In genomic region chr13:58443326-58443725, GRCm38 (mm10) we compare ENCODE assay signal across 17 mouse cellular contexts. TPM values are rescaled to one million over a fixed set of nuclear protein-coding genes. Genes with fewer than 3 reads are reported as not detected.
DNase-seq lines count a peak whose midpoint lies in the region; ATAC-seq and TF ChIP-seq lines count a peak whose summit lies in the region.
"Had no signal": no experiment of that assay in that cellular context is flagged by ENCODE, and none has a peak within 500 bp of the region (broad histone marks: within the 10 kb centered on the region; RNA-seq: fewer than 3 reads in every experiment).

No protein-coding gene starts in this region.

- ATAC-seq in hindbrain, embryonic 16.5 days: peak; percentile 71
- no peak for ATAC-seq in hindbrain, embryonic 13.5 days (ENCODE audit: low FRiP score)
- peak; percentile 73; the same call in 1 of the 2 replicates for ATAC-seq in midbrain, embryonic 15.5 days (replicated peaks)
- no peak for ATAC-seq in midbrain, embryonic 16.5 days
- no peak for ATAC-seq in midbrain, postnatal 0 days (ENCODE audit: low FRiP score)
- ATAC-seq: forebrain, embryonic 14.5 days had no signal

- no peak for TF ChIP-seq CTCF in midbrain, postnatal 0 days (IDR thresholded peaks at IDR 0.05)

- WGBS in hindbrain, embryonic 16.5 days: 53% methylated on average over 4 of the region's 4 CpGs
- 56% methylated on average over 4 of the region's 4 CpGs for WGBS in hindbrain, embryonic 13.5 days
- WGBS in midbrain, embryonic 15.5 days: 53% methylated on average over 4 of the region's 4 CpGs
- 53% methylated on average over 4 of the region's 4 CpGs for WGBS in midbrain, embryonic 16.5 days
- WGBS in midbrain, postnatal 0 days: 47% methylated on average over 4 of the region's 4 CpGs

- H3K27ac ChIP-seq in hindbrain, embryonic 16.5 days (ENCODE audit: low read depth, low read length): no peak overlapping the region
- H3K27ac ChIP-seq in hindbrain, embryonic 13.5 days: no peak overlapping the region
- 0 out of 2 replicates have a peak overlapping the region, but pooled peaks have one; percentile 3 for H3K27ac ChIP-seq in midbrain, embryonic 15.5 days
- H3K27ac ChIP-seq in midbrain, embryonic 16.5 days (ENCODE audit: low read length): no peak overlapping the region
- H3K27ac ChIP-seq in midbrain, postnatal 0 days (ENCODE audit: low read depth, low read length): no peak overlapping the region; the same call in 1 of the 2 replicates
- H3K27ac ChIP-seq: embryonic facial prominence, embryonic 13.5 days; heart, embryonic 10.5 days; hindbrain, embryonic 14.5 days had no signal

- H3K36me3 ChIP-seq in hindbrain, embryonic 16.5 days (ENCODE audit: control insufficient read depth, insufficient read depth, low read length): no peaks in the 10 kb centered on the region
- no peaks in the 10 kb centered on the region for H3K36me3 ChIP-seq in hindbrain, embryonic 13.5 days
- H3K36me3 ChIP-seq in midbrain, embryonic 15.5 days (replicated peaks): no peaks in the 10 kb centered on the region
- H3K36me3 ChIP-seq in midbrain, embryonic 16.5 days (ENCODE audit: control insufficient read depth, insufficient read depth, low read length): no peaks in the 10 kb centered on the region
- no peaks in the 10 kb centered on the region for H3K36me3 ChIP-seq in midbrain, postnatal 0 days (ENCODE audit: insufficient read depth, low read length)
- H3K36me3 ChIP-seq: embryonic facial prominence, embryonic 13.5 days; G1E; heart, embryonic 10.5 days had no signal

- DNase-seq in midbrain, postnatal 0 days (ENCODE audit: low spot score): peak; percentile 40
- DNase-seq in spleen, postnatal 14 days (ENCODE audit: low spot score in 2 of 2): no peak
- DNase-seq in left cerebral cortex, adult 11 months (ENCODE audit: low spot score): no peak
- DNase-seq: adrenal gland, adult 8-10 months; cerebellum, adult 2 months; cerebellum, postnatal 10 days; gastrocnemius, postnatal 36 days; heart, postnatal 4 days had no signal

- no peak overlapping the region for H3K4me3 ChIP-seq in hindbrain, embryonic 16.5 days (ENCODE audit: low read length)
- H3K4me3 ChIP-seq in hindbrain, embryonic 13.5 days: no peak overlapping the region
- no peak overlapping the region for H3K4me3 ChIP-seq in midbrain, embryonic 15.5 days
- no peak overlapping the region for H3K4me3 ChIP-seq in midbrain, embryonic 16.5 days (ENCODE audit: low read depth, low read length)
- no peak overlapping the region for H3K4me3 ChIP-seq in midbrain, postnatal 0 days (ENCODE audit: low read depth, low read length)
- H3K4me3 ChIP-seq: embryonic facial prominence, embryonic 13.5 days; heart, embryonic 10.5 days had no signal

- no peak overlapping the region for H3K4me2 ChIP-seq in hindbrain, embryonic 16.5 days (ENCODE audit: low read length)
- no peak overlapping the region for H3K4me2 ChIP-seq in hindbrain, embryonic 13.5 days
- H3K4me2 ChIP-seq in midbrain, embryonic 15.5 days: no peak overlapping the region
- no peak overlapping the region for H3K4me2 ChIP-seq in midbrain, embryonic 16.5 days (ENCODE audit: low read length)
- no peak overlapping the region for H3K4me2 ChIP-seq in midbrain, postnatal 0 days (ENCODE audit: low read depth, low read length, poor library complexity, severe bottlenecking)
- H3K4me2 ChIP-seq: embryonic facial prominence, embryonic 13.5 days; hindbrain, embryonic 14.5 days had no signal

- H3K9me3 ChIP-seq in hindbrain, embryonic 16.5 days (ENCODE audit: control insufficient read depth, low read length): no peaks in the 10 kb centered on the region
- H3K9me3 ChIP-seq in hindbrain, embryonic 13.5 days: no peaks in the 10 kb centered on the region
- no peaks in the 10 kb centered on the region for H3K9me3 ChIP-seq in midbrain, embryonic 15.5 days
- no peaks in the 10 kb centered on the region for H3K9me3 ChIP-seq in midbrain, embryonic 16.5 days (replicated peaks; ENCODE audit: control insufficient read depth, low read length, poor library complexity, severe bottlenecking)
- no peaks in the 10 kb centered on the region for H3K9me3 ChIP-seq in midbrain, postnatal 0 days (ENCODE audit: low read length)
- H3K9me3 ChIP-seq: embryonic facial prominence, embryonic 13.5 days; G1E; heart, embryonic 10.5 days had no signal

- H3K9ac ChIP-seq in hindbrain, embryonic 16.5 days (ENCODE audit: low read depth, low read length): no peak overlapping the region
- H3K9ac ChIP-seq in hindbrain, embryonic 13.5 days: no peak overlapping the region
- no peak overlapping the region for H3K9ac ChIP-seq in midbrain, embryonic 15.5 days
- no peak overlapping the region for H3K9ac ChIP-seq in midbrain, embryonic 16.5 days (ENCODE audit: low read depth, low read length)
- no peak overlapping the region for H3K9ac ChIP-seq in midbrain, postnatal 0 days (replicated peaks; ENCODE audit: low read length, poor library complexity, severe bottlenecking)
- H3K9ac ChIP-seq: embryonic facial prominence, embryonic 13.5 days; hindbrain, embryonic 14.5 days had no signal

- peaks cover 3% of the 10 kb centered on the region; the same call in 1 of the 2 replicates for H3K4me1 ChIP-seq in hindbrain, embryonic 16.5 days (ENCODE audit: control insufficient read depth, insufficient read depth, low read depth, low read length)
- 0 out of 2 replicates have a peak, but pooled peaks cover 3% of the 10 kb centered on the region for H3K4me1 ChIP-seq in hindbrain, embryonic 13.5 days (replicated peaks)
- no peaks in the 10 kb centered on the region for H3K4me1 ChIP-seq in midbrain, embryonic 15.5 days
- peaks cover 3% of the 10 kb centered on the region for H3K4me1 ChIP-seq in midbrain, embryonic 16.5 days (ENCODE audit: control insufficient read depth, insufficient read depth, low read length)
- H3K4me1 ChIP-seq in midbrain, postnatal 0 days (ENCODE audit: insufficient read depth, low read length): no peaks in the 10 kb centered on the region
- H3K4me1 ChIP-seq: heart, embryonic 10.5 days had no signal

- no peaks in the 10 kb centered on the region for H3K27me3 ChIP-seq in hindbrain, embryonic 16.5 days (replicated peaks; ENCODE audit: control insufficient read depth, insufficient read depth, low read length)
- no peaks in the 10 kb centered on the region for H3K27me3 ChIP-seq in hindbrain, embryonic 13.5 days
- H3K27me3 ChIP-seq in midbrain, embryonic 15.5 days (replicated peaks): no peaks in the 10 kb centered on the region
- H3K27me3 ChIP-seq in midbrain, embryonic 16.5 days (ENCODE audit: control insufficient read depth, insufficient read depth, low read depth, low read length): no peaks in the 10 kb centered on the region
- no peaks in the 10 kb centered on the region for H3K27me3 ChIP-seq in midbrain, postnatal 0 days (ENCODE audit: insufficient read depth, low read length)
- H3K27me3 ChIP-seq: embryonic facial prominence, embryonic 13.5 days had no signal

RNA-seq across cellular contexts. Expression of gene Hnrnpk, which starts 40.2 kb away (rescaled TPM):
- 1,201 and 1,280 TPM in 2 replicates for polyA plus RNA-seq in hindbrain, embryonic 16.5 days (2015; fragmentation: Nextera tagmentation; extraction: Ambion mirVana)
- polyA plus RNA-seq in hindbrain, embryonic 13.5 days (2015; fragmentation: Nextera tagmentation; extraction: Ambion mirVana): 1,649 and 1,694 TPM in 2 replicates
- 1,347 and 1,359 TPM in 2 replicates for polyA plus RNA-seq in midbrain, embryonic 15.5 days (2015; fragmentation: Nextera tagmentation; extraction: Ambion mirVana)
- polyA plus RNA-seq in midbrain, embryonic 16.5 days (2015; fragmentation: Nextera tagmentation; extraction: Ambion mirVana): 1,323 and 1,478 TPM in 2 replicates
- 598 and 662 TPM in 2 replicates for total RNA-seq in midbrain, postnatal 0 days (2014; rRNA removed)
- 861 and 905 TPM in 2 replicates for polyA plus RNA-seq in midbrain, postnatal 0 days (2015; fragmentation: Nextera tagmentation; extraction: Ambion mirVana)

RNA-seq across cellular contexts. Expression of gene Rmi1, which starts 41.3 kb away (rescaled TPM):
- 22.2 and 24.2 TPM in 2 replicates for polyA plus RNA-seq in hindbrain, embryonic 16.5 days (2015; fragmentation: Nextera tagmentation; extraction: Ambion mirVana)
- 24.4 and 24.7 TPM in 2 replicates for polyA plus RNA-seq in hindbrain, embryonic 13.5 days (2015; fragmentation: Nextera tagmentation; extraction: Ambion mirVana)
- polyA plus RNA-seq in midbrain, embryonic 15.5 days (2015; fragmentation: Nextera tagmentation; extraction: Ambion mirVana): 20.8 and 22.2 TPM in 2 replicates
- polyA plus RNA-seq in midbrain, embryonic 16.5 days (2015; fragmentation: Nextera tagmentation; extraction: Ambion mirVana): 21.3 and 23.8 TPM in 2 replicates
- 13.9 and 20.3 TPM in 2 replicates for total RNA-seq in midbrain, postnatal 0 days (2014; rRNA removed)
- 17.8 and 18.7 TPM in 2 replicates for polyA plus RNA-seq in midbrain, postnatal 0 days (2015; fragmentation: Nextera tagmentation; extraction: Ambion mirVana)

RNA-seq across cellular contexts. Expression of gene 2210016F16Rik, which starts 58.3 kb away (rescaled TPM):
- polyA plus RNA-seq in hindbrain, embryonic 16.5 days (2015; fragmentation: Nextera tagmentation; extraction: Ambion mirVana): 22.1 and 23.7 TPM in 2 replicates
- 26.2 and 27.6 TPM in 2 replicates for polyA plus RNA-seq in hindbrain, embryonic 13.5 days (2015; fragmentation: Nextera tagmentation; extraction: Ambion mirVana)
- 20.6 and 22.6 TPM in 2 replicates for polyA plus RNA-seq in midbrain, embryonic 15.5 days (2015; fragmentation: Nextera tagmentation; extraction: Ambion mirVana)
- 19.2 and 19.9 TPM in 2 replicates for polyA plus RNA-seq in midbrain, embryonic 16.5 days (2015; fragmentation: Nextera tagmentation; extraction: Ambion mirVana)
- total RNA-seq in midbrain, postnatal 0 days (2014; rRNA removed): 18.3 and 20.3 TPM in 2 replicates
- 16.5 and 17.6 TPM in 2 replicates for polyA plus RNA-seq in midbrain, postnatal 0 days (2015; fragmentation: Nextera tagmentation; extraction: Ambion mirVana)

Comparison
In these comparisons a context has a peak if more than half of its experiments do, and no peak if none do; other contexts are left out.
1. ATAC-seq: peak in hindbrain, embryonic 16.5 days (single experiment) and midbrain, embryonic 15.5 days (single experiment); none in hindbrain, embryonic 13.5 days (single experiment), midbrain, embryonic 16.5 days (single experiment) and midbrain, postnatal 0 days (single experiment).